Mouse (Mus musculus) liver, adult 10 weeks (tissue): ENCODE measurements around the gene Lurap1l. TPM values are rescaled to one million over a fixed set of nuclear protein-coding genes. Genes with fewer than 3 reads are reported as not detected.

Source experiments
- polyA plus RNA-seq: library from polyadenylated mRNA; stranded (reverse); fragments of 350-450 nt; fragmentation: Illumina TruSeq; extraction: RNeasy Lipid Tissue Mini Kit (QIAGEN cat#74804); gene quantifications from one replicate; pipeline ENCODE4 v1.2.3, GENCODE M21; 2014; ENCODE audit warnings: low read depth, low replicate concordance

Lurap1l gene
- 25.0 TPM for polyA plus RNA-seq

DNA sequence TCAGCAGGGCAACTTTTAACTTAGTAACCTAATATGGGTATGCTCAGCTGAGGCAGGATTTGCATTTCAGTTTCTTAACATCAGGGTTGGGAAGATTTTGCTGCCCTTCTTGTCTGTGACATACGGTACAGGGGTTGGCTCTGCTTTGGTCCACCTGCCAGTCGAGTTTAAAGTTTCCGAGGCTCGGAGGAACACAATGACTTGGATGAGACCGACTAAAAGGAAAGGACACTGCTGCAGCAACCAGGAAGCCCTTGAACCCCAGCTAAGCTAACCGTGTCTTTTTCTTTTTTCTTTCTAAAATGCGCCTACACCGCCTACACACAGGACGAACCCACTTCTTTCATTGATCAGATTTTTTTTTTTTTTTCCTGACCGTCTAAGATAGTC is at the start of gene Lurap1l:
Gene Lurap1l (plus strand): TSS at position 166 of the 390 bp plus-strand sequence.

Other genes starting within 250 kb of the Lurap1l start
- gene Tyrp1, start 76.5 kb upstream of the Lurap1l start, polyA plus RNA-seq, result not detected